Mouse (Mus musculus): ENCODE results near the gene Tex264.

Tex264 gene

DNA sequence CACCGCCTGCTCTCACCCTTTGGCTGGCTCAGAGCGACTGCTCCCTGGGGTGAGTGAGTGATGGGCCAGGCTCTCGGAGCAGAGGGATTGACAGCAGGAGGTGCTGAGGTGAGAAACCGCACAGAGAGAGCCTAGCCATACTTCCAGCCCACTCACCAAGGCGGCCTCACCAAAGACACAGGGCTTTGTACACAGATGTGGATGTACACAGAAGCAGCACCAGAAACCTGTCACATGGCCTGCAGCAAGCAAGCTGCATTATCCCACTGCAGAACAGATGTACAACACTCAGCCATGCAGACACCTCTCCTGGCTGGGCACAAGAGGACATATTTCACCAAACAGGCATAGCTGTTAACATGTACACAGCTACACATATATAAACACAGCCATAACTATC lies 28.1 kb downstream of the Tex264 start:
- no peak overlapping the region for H3K4me3 ChIP-seq (replicated peaks; ENCODE audit: low read length)
- peaks cover 56% of the 10 kb centered on the region for H3K4me1 ChIP-seq (replicated peaks; ENCODE audit: low read depth, low read length)
- peaks cover 40% of the 10 kb centered on the region for H3K27me3 ChIP-seq (ENCODE audit: insufficient read depth, low read length)
- TF ChIP-seq CTCF (conservative IDR thresholded peaks at IDR 0.05; ENCODE audit: low read length) = no peak
- no peak for TF ChIP-seq POU5F1 (IDR thresholded peaks at IDR 0.05; ENCODE audit: borderline replicate concordance, low read length)
- no peak for TF ChIP-seq NANOG (IDR thresholded peaks at IDR 0.05; ENCODE audit: borderline replicate concordance, low read length)
- H3K9me3 ChIP-seq (ENCODE audit: low read length) = no peaks in the 10 kb centered on the region
- peaks cover 53% of the 10 kb centered on the region for H3K36me3 ChIP-seq (ENCODE audit: insufficient read depth, low read length)

DNA sequence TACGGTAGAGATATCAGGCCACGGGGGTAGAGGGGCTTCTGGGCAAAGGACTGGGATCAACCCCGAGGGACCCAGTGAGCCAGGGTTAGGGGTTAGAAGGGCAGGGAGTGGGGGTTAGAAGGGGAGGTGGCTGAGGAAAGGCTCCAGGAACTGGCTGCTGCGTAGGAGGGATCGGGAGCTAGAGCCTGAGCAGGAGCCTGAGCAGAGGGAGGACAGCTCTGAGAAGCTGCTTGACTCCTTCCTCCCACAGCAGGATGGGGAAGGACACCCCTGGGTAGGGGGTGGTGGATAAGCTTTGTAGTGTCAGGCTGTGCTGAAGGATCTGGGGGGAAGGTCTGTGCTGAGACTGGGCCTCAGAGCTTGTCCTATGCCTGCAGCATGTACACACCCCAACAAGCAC lies 28.9 kb downstream of the Tex264 start:
- Histone ChIP-seq H3K4me1 (replicated peaks; ENCODE audit: low read depth, low read length) (peaks cover 49% of the 10 kb centered on the region), H3K9me3 (ENCODE audit: low read length) (no peaks in the 10 kb centered on the region), H3K36me3 (ENCODE audit: insufficient read depth, low read length) (peaks cover 45% of the 10 kb centered on the region), H3K27me3 (ENCODE audit: insufficient read depth, low read length) (peaks cover 47% of the 10 kb centered on the region), H3K4me3 (replicated peaks; ENCODE audit: low read length) (no peak overlapping the region)
- no peak for TF ChIP-seq POU5F1 (IDR thresholded peaks at IDR 0.05; ENCODE audit: borderline replicate concordance, low read length)

DNA sequence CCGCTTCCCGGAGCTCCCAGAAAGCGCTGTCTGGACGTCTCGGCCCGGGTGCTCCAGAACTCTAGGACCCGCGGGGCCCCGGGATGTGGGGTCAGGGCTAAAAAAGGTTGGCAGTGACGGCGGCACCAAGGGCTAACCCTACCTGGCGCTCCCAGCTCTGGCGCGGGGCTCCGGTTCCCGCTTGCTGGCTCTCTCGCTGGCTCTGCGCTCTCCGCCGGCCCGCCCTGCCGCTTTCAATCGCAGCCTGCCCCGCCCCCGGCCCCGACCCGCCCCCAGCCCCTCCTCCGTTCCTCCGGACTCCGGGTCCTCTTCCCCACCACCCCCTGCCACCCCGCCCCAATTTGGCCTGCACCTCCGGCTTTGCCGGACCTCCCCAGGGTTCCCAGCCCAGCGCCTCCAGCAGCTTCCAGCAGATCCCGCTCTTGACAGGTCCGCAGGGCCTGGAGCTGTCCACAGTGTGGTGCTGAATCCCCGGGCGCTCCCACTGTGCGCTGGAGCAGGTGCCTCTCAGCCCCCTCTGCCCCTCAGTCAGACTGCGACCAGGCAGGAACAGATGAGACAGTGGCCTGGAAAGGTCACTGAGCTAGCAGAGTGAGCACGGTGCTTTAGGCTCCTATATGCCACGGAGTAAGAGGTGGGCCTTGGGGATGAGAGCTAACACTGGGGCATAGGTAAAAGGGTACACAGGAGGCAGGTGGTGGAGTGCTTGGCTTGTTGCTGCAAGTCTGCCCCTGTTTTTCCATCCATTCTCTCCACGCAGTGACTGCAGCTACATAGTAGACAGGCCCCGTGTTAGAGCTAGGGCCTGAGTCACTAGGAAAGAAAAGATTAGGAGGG lies 29.6 kb downstream of the Tex264 start, which contains the start of gene Grm2:
Gene Grm2, minus strand, starts transcription at position 199 of the 837 bp plus-strand sequence.
- Histone ChIP-seq H3K36me3 (ENCODE audit: insufficient read depth, low read length) (peaks cover 38% of the 10 kb centered on the region), H3K27me3 (ENCODE audit: insufficient read depth, low read length) (peaks cover 54% of the 10 kb centered on the region), H3K9me3 (ENCODE audit: low read length) (no peaks in the 10 kb centered on the region), H3K4me3 (replicated peaks; ENCODE audit: low read length) (peak within 1 kb of the TSS; percentile 81), H3K4me1 (replicated peaks; ENCODE audit: low read depth, low read length) (peaks cover 42% of the 10 kb centered on the region)
- TF ChIP-seq POU5F1 (IDR thresholded peaks at IDR 0.05; ENCODE audit: borderline replicate concordance, low read length) = no peak
- no peak for TF ChIP-seq CTCF (conservative IDR thresholded peaks at IDR 0.05; ENCODE audit: low read length)
- no peak for TF ChIP-seq NANOG (IDR thresholded peaks at IDR 0.05; ENCODE audit: borderline replicate concordance, low read length)

DNA sequence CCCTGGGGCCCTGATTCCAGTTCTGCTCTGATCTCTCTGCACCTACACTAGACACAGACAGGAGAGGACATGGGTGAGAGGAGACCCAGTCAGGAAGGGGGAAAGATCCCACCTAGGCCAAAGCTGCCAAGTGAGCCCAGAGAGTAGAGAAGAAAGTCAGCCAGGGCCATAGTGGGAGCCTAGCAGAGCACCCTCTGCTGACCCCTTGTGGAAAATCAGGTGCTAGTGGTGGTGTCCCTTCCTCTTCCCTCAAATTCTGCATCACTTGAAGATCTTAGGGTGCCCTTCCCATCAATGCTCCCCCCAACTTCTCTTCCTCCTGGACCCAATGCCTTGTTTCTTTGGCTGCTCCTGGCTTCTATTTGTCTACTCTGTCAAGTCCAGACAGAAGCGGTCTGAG lies 33.0 kb downstream of the Tex264 start:
- H3K4me1 ChIP-seq (replicated peaks; ENCODE audit: low read depth, low read length) = peaks cover 45% of the 10 kb centered on the region
- peaks cover 87% of the 10 kb centered on the region for H3K27me3 ChIP-seq (ENCODE audit: insufficient read depth, low read length)
- peaks cover 4% of the 10 kb centered on the region for H3K36me3 ChIP-seq (ENCODE audit: insufficient read depth, low read length)
- no peak overlapping the region for H3K4me3 ChIP-seq (replicated peaks; ENCODE audit: low read length)
- no peaks in the 10 kb centered on the region for H3K9me3 ChIP-seq (ENCODE audit: low read length)
- no peak for TF ChIP-seq NANOG (IDR thresholded peaks at IDR 0.05; ENCODE audit: borderline replicate concordance, low read length)
- no peak for TF ChIP-seq POU5F1 (IDR thresholded peaks at IDR 0.05; ENCODE audit: borderline replicate concordance, low read length)
- TF ChIP-seq CTCF (conservative IDR thresholded peaks at IDR 0.05; ENCODE audit: low read length) = 0 out of 2 replicates have a peak, but pooled peaks have one; percentile 5

DNA sequence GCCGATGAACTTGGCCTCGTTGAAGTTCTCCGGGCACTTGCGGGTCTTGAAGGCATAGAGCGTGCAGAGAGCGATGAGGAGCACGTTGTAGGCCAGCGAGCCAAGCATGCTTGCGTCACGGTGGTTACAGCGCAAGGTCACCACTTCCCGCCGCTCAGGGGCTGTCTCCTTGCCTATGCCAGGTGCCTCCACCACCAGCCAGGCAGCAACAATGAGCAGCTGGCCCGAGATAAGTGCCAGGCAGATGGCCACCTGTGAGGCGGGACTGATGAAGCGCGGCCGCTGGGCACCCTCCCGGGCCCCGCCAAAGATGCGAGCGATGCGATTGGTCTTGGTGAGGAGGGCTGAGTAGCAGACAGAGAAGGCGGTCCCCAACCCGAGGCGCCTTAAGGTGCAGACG lies 38.5 kb downstream of the Tex264 start:
- Histone ChIP-seq H3K4me3 (replicated peaks; ENCODE audit: low read length) (peak overlapping the region; percentile 65), H3K27me3 (ENCODE audit: insufficient read depth, low read length) (peaks cover 69% of the 10 kb centered on the region), H3K9me3 (ENCODE audit: low read length) (no peaks in the 10 kb centered on the region; the same call in 1 of the 2 replicates), H3K4me1 (replicated peaks; ENCODE audit: low read depth, low read length) (peaks cover 62% of the 10 kb centered on the region), H3K36me3 (ENCODE audit: insufficient read depth, low read length) (no peaks in the 10 kb centered on the region)
- TF ChIP-seq NANOG (IDR thresholded peaks at IDR 0.05; ENCODE audit: borderline replicate concordance, low read length) = no peak
- no peak for TF ChIP-seq CTCF (conservative IDR thresholded peaks at IDR 0.05; ENCODE audit: low read length)
- no peak for TF ChIP-seq POU5F1 (IDR thresholded peaks at IDR 0.05; ENCODE audit: borderline replicate concordance, low read length)

DNA sequence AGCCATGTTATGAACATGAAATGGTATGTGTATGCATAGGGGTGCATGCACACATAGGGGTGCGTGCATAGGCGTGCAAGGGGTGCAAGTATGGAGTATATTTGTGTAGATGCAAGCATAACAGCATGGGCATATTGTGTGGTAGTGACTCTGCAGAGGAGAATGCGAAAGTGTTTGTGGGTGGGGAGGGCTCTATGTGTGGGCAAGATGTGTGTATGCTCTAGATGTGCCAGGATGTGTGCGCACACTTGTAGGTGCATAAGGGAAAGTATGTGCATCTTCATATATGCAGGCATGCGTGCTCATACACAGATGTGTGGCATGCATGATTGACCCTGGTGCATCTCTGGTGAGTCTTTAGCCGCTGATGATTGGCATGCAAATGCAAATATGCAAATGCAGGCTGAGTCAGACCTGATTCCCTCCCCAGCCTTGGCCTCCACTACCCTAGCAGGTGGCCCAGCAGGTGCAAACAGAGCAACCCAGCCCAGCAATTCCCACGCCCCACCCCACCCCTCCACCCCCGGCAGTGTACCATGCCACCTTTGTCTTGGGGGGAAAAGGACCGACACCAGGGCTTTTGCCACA lies 39.9 kb downstream of the Tex264 start:
- Histone ChIP-seq H3K9me3 (ENCODE audit: low read length) (no peaks in the 10 kb centered on the region; the same call in 1 of the 2 replicates), H3K27me3 (ENCODE audit: insufficient read depth, low read length) (peaks cover 55% of the 10 kb centered on the region), H3K36me3 (ENCODE audit: insufficient read depth, low read length) (no peaks in the 10 kb centered on the region), H3K4me1 (replicated peaks; ENCODE audit: low read depth, low read length) (peaks cover 58% of the 10 kb centered on the region), H3K4me3 (replicated peaks; ENCODE audit: low read length) (no peak overlapping the region; the same call in 1 of the 2 replicates)
- TF ChIP-seq CTCF (conservative IDR thresholded peaks at IDR 0.05; ENCODE audit: low read length) = no peak
- peak; percentile 72 for TF ChIP-seq NANOG (IDR thresholded peaks at IDR 0.05; ENCODE audit: borderline replicate concordance, low read length)
- no peak for TF ChIP-seq POU5F1 (IDR thresholded peaks at IDR 0.05; ENCODE audit: borderline replicate concordance, low read length)

DNA sequence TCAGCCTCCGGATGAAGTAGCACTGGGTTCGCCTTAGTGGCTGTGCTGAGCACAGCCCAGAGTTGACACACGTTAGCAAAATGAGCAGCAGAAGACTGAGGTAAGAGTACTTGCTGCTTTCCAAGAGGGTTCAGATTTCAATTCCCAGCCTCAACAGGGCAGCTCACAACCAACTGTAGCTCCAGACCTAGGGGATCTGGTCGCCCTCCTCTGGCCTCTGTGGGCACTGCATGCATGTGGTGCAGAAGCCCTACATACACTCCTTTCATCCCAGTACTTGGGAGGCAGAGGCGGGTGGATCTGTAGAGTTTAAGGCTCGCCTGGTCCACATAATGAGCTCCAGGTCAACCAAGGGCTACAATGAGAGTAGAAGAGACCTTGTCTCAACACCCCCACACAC lies 41.9 kb downstream of the Tex264 start:
- no peaks in the 10 kb centered on the region; the same call in 1 of the 2 replicates for H3K9me3 ChIP-seq (ENCODE audit: low read length)
- peaks cover 50% of the 10 kb centered on the region for H3K4me1 ChIP-seq (replicated peaks; ENCODE audit: low read depth, low read length)
- no peaks in the 10 kb centered on the region for H3K36me3 ChIP-seq (ENCODE audit: insufficient read depth, low read length)
- peak; percentile 57 for TF ChIP-seq CTCF (conservative IDR thresholded peaks at IDR 0.05; ENCODE audit: low read length)
- TF ChIP-seq POU5F1 (IDR thresholded peaks at IDR 0.05; ENCODE audit: borderline replicate concordance, low read length) = no peak
- H3K27me3 ChIP-seq (ENCODE audit: insufficient read depth, low read length) = peaks cover 38% of the 10 kb centered on the region
- H3K4me3 ChIP-seq (replicated peaks; ENCODE audit: low read length) = 0 out of 2 replicates have a peak overlapping the region, but pooled peaks have one; percentile 23

DNA sequence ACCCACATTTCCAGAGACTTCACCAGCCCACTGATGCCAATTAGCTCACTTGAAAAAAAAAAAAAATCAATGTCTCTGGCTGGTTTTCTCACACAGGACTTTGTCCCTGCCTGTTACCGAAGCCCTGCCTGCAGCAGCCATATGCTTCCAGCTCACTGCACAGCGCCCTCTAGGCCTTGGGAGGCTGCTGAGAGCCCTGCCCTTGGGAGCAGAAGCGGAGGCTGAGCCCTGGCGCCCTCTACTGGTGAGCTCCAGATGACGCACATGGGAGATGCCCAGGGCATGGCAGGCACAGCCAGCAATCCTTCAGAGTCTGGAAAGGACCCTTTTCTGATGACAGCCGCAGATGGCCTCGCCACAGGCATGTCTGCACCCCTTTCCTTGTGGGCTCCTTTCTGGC lies 42.6 kb downstream of the Tex264 start:
- H3K4me3 ChIP-seq (replicated peaks; ENCODE audit: low read length) = no peak overlapping the region
- peaks cover 32% of the 10 kb centered on the region for H3K27me3 ChIP-seq (ENCODE audit: insufficient read depth, low read length)
- peak; percentile 94 for TF ChIP-seq CTCF (conservative IDR thresholded peaks at IDR 0.05; ENCODE audit: low read length)
- TF ChIP-seq POU5F1 (IDR thresholded peaks at IDR 0.05; ENCODE audit: borderline replicate concordance, low read length) = no peak
- no peaks in the 10 kb centered on the region for H3K36me3 ChIP-seq (ENCODE audit: insufficient read depth, low read length)
- peaks cover 49% of the 10 kb centered on the region for H3K4me1 ChIP-seq (replicated peaks; ENCODE audit: low read depth, low read length)
- no peaks in the 10 kb centered on the region; the same call in 1 of the 2 replicates for H3K9me3 ChIP-seq (ENCODE audit: low read length)

Measured in E14TG2a.4 (cell line).